Mouse (Mus musculus): ENCODE results near the gene Asna1.

The Asna1 gene

GRCm38 (mm10) chr8:85025098-85025932, at the start of gene Asna1:
TSS of gene Asna1 (minus strand) at chr8:85025281.
- DNase-seq (ENCODE audit: low spot score): peak; percentile 96

GRCm38 (mm10) chr8:85074617-85075016, 49.5 kb upstream of the Asna1 start:
- no peak for DNase-seq (ENCODE audit: low spot score)

- DNase-seq (ENCODE audit: low spot score): no peak
Measured at GRCm38 (mm10) chr8:85074167-85074566, 49.1 kb upstream of the Asna1 start.

GRCm38 (mm10) chr8:85073041-85073612, 48.0 kb upstream of the Asna1 start:
- DNase-seq (ENCODE audit: low spot score): no peak

- DNase-seq (ENCODE audit: low spot score): no peak
Measured at GRCm38 (mm10) chr8:85072364-85072929, 47.4 kb upstream of the Asna1 start.

GRCm38 (mm10) chr8:85071514-85072281, 46.6 kb upstream of the Asna1 start, which contains the start of gene Dhps:
TSS of gene Dhps (plus strand) at chr8:85071757.
- DNase-seq (ENCODE audit: low spot score): peak; percentile 94

GRCm38 (mm10) chr8:85071041-85071440, 46.0 kb upstream of the Asna1 start:
- peak; percentile 36 for DNase-seq (ENCODE audit: low spot score)

GRCm38 (mm10) chr8:85067982-85068381, 42.9 kb upstream of the Asna1 start, which contains the start of gene Gm5741:
TSS of gene Gm5741 (minus strand) at chr8:85067982.
- DNase-seq (ENCODE audit: low spot score): no peak

- no peak for DNase-seq (ENCODE audit: low spot score)
Measured at GRCm38 (mm10) chr8:85067155-85067554, 42.1 kb upstream of the Asna1 start.

- DNase-seq (ENCODE audit: low spot score): no peak
Measured at GRCm38 (mm10) chr8:85065213-85065612, 40.1 kb upstream of the Asna1 start.

- DNase-seq (ENCODE audit: low spot score): no peak
Measured at GRCm38 (mm10) chr8:85062603-85063002, 37.5 kb upstream of the Asna1 start.

GRCm38 (mm10) chr8:85059879-85060616, 35.0 kb upstream of the Asna1 start, which contains the start of gene Fbxw9:
TSS of gene Fbxw9 (plus strand) at chr8:85060055.
- DNase-seq (ENCODE audit: low spot score): peak; percentile 93

- DNase-seq (ENCODE audit: low spot score): no peak
Measured at GRCm38 (mm10) chr8:85057367-85057766, 32.3 kb upstream of the Asna1 start.

GRCm38 (mm10) chr8:85043619-85044018, 18.5 kb upstream of the Asna1 start:
- no peak for DNase-seq (ENCODE audit: low spot score)

GRCm38 (mm10) chr8:85037681-85038531, 12.8 kb upstream of the Asna1 start:
- DNase-seq (ENCODE audit: low spot score): peak; percentile 71

GRCm38 (mm10) chr8:85037366-85037680, 12.2 kb upstream of the Asna1 start:
- DNase-seq (ENCODE audit: low spot score): peak; percentile 67

GRCm38 (mm10) chr8:85036718-85037365, 11.8 kb upstream of the Asna1 start, which contains the start of gene Tnpo2:
TSS of gene Tnpo2 (plus strand) at chr8:85036915.
- peak; percentile 99 for DNase-seq (ENCODE audit: low spot score)

- no peak for DNase-seq (ENCODE audit: low spot score)
Measured at GRCm38 (mm10) chr8:85036381-85036717, 11.3 kb upstream of the Asna1 start.

- peak; percentile 44 for DNase-seq (ENCODE audit: low spot score)
Measured at GRCm38 (mm10) chr8:85035728-85036310, 10.7 kb upstream of the Asna1 start.

Data from MN1 (cell line).